Comparison of ENCODE assay signal across 26 mouse cellular contexts in genomic region chr6:32060641-32061040, GRCm38 (mm10). TPM values are rescaled to one million over a fixed set of nuclear protein-coding genes. Genes with fewer than 3 reads are reported as not detected.
"Had no signal": no experiment of that assay in that cellular context is flagged by ENCODE, and none has a peak within 500 bp of the region (broad histone marks: within the 10 kb centered on the region; RNA-seq: fewer than 3 reads in every experiment).

No protein-coding gene starts in this region.

- H3K27ac ChIP-seq: midbrain, embryonic 10.5 days; midbrain, embryonic 12.5 days; neural tube, embryonic 13.5 days; neural tube, embryonic 15.5 days; stomach, embryonic 15.5 days had no signal

- H3K27me3 ChIP-seq: midbrain, embryonic 12.5 days; neural tube, embryonic 13.5 days; neural tube, embryonic 15.5 days; stomach, embryonic 15.5 days had no signal

- DNase-seq: lung, adult 18-20 months; lung, embryonic 14.5 days; lung, postnatal 10 days; lung, postnatal 4 days; midbrain, embryonic 14.5 days; retina, postnatal 1 day; right cerebral cortex, adult 18-20 months; right cerebral cortex, postnatal 25 days; right cerebral cortex, postnatal 4 days; spleen, adult 18-20 months; thymus, adult 18-20 months; thymus, postnatal 14 days; thymus, postnatal 36 days had no signal

- H3K4me3 ChIP-seq: midbrain, embryonic 10.5 days; midbrain, embryonic 12.5 days; myocyte; neural tube, embryonic 13.5 days; neural tube, embryonic 15.5 days; stomach, embryonic 15.5 days had no signal

- H3K4me2 ChIP-seq: lung, embryonic 14.5 days; midbrain, embryonic 12.5 days; neural tube, embryonic 13.5 days; neural tube, embryonic 15.5 days; stomach, embryonic 15.5 days had no signal

- ATAC-seq: midbrain, embryonic 16.5 days had no signal

- H3K9me3 ChIP-seq: midbrain, embryonic 10.5 days; midbrain, embryonic 12.5 days; neural tube, embryonic 13.5 days; neural tube, embryonic 15.5 days; stomach, embryonic 15.5 days had no signal

- H3K4me1 ChIP-seq: midbrain, embryonic 10.5 days; neural tube, embryonic 13.5 days; neural tube, embryonic 15.5 days; stomach, embryonic 15.5 days had no signal

- H3K36me3 ChIP-seq: midbrain, embryonic 10.5 days; midbrain, embryonic 12.5 days; neural tube, embryonic 13.5 days; neural tube, embryonic 15.5 days; stomach, embryonic 15.5 days had no signal

- H3K9ac ChIP-seq: lung, embryonic 14.5 days; midbrain, embryonic 12.5 days; neural tube, embryonic 13.5 days; neural tube, embryonic 15.5 days; stomach, embryonic 15.5 days had no signal

RNA-seq across cellular contexts. Expression of gene 1700012A03Rik, which starts 10.6 kb away (rescaled TPM):
- total RNA-seq: megakaryocyte, adult 5-6 weeks; megakaryocyte-erythroid progenitor cell, adult 5-6 weeks had no signal
- polyA plus RNA-seq: lung, embryonic 14.5 days; lung, embryonic 16.5 days; midbrain, embryonic 10.5 days; midbrain, embryonic 12.5 days; midbrain, embryonic 14.5 days; midbrain, embryonic 16.5 days; myocyte; neural tube, embryonic 11.5 days; neural tube, embryonic 13.5 days; neural tube, embryonic 15.5 days; small intestine, adult 2 months; stomach, embryonic 15.5 days; thymus, postnatal 0 days had no signal
